Mouse (Mus musculus) limb, embryonic 12.5 days (tissue): Measurements from ENCODE around the gene Eya2. TPM values are rescaled to one million over a fixed set of nuclear protein-coding genes. Genes with fewer than 3 reads are reported as not detected.

Experiments
- ATAC-seq: fragments of 200-750 bp; cut with Nextera tagmentation; 2 replicates; pipeline ENCODE4 v1.8.0; 2017; ENCODE audit warnings: low read depth, moderate TSS enrichment; ENCODE audit not compliant: insufficient number of reproducible peaks, insufficient read depth, low FRiP score, low TSS enrichment
- H3K27ac ChIP-seq: fragments of 300-500 bp; sonication (generic); 2 replicates; pipeline ENCODE4 v1.5.1; 2016; ENCODE audit warnings: mild to moderate bottlenecking, moderate library complexity
- H3K27me3 ChIP-seq: fragments of 300-500 bp; sonication (generic); 2 replicates; pipeline ENCODE4 v1.6.1; 2016; ENCODE audit warnings: mild to moderate bottlenecking, moderate library complexity
- H3K36me3 ChIP-seq: fragments of 300-500 bp; sonication (generic); 2 replicates; pipeline ENCODE4 v1.6.1; 2016; ENCODE audit warnings: mild to moderate bottlenecking, moderate library complexity
- H3K4me1 ChIP-seq: fragments of 300-500 bp; sonication (generic); replicated peaks from 2 replicates; pipeline ENCODE4 v1.6.1; 2016
- H3K4me2 ChIP-seq: fragments of 300-500 bp; sonication (generic); 2 replicates; pipeline ENCODE4 v1.6.1; 2016; ENCODE audit warnings: mild to moderate bottlenecking, moderate library complexity
- H3K4me3 ChIP-seq: fragments of 300-500 bp; sonication (generic); replicated peaks from 2 replicates; pipeline ENCODE4 v1.5.1; 2016; ENCODE audit warnings: mild to moderate bottlenecking
- H3K9ac ChIP-seq: fragments of 300-500 bp; sonication (generic); replicated peaks from 2 replicates; pipeline ENCODE4 v1.6.1; 2016; ENCODE audit warnings: mild to moderate bottlenecking, moderate library complexity
- H3K9me3 ChIP-seq: fragments of 300-500 bp; sonication (generic); 2 replicates; pipeline ENCODE4 v1.6.1; 2016; ENCODE audit warnings: mild to moderate bottlenecking, moderate library complexity
- WGBS: fragments of 180-500 bp; shearing (Covaris S2); methylation state at CpG from one replicate; pipeline ENCODE4 v1.1.7; 2016; 5-methylcytosine and 5-hydroxymethylcytosine counted together
- polyA plus RNA-seq: library from polyadenylated mRNA; unstranded; fragments of >200 nt; fragmentation: Nextera tagmentation; extraction: Ambion mirVana; gene quantifications from 2 replicates; pipeline ENCODE4 v1.2.1, GENCODE M21; 2016

Eya2 gene
- polyA plus RNA-seq, 1 experiment from 2014 or later, result 9.7 TPM

GRCm38 (mm10) chr2:165745306-165746098 lies 150.7 kb downstream of the Eya2 start:
- no peak for ATAC-seq
- H3K27me3 ChIP-seq, result peaks cover 41% of the 10 kb centered on the region

DNA sequence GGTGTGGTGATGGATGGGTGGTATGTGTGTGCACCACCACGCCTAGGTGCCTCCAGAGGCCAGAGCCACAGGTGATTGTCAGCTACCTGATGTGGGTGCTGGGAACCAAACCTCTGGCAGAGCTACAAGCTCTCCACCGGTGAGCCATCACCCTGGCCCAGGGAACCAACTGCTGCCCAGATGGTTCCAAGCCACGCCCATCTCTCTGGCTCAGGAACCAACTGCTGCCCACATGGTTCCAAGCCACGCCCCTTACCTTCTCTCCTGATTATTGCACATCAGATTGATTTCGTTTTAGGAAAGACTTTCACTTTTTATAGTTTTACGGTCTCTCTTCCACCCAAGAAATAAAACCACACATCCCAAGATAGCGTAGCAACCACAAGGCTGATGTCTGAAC lies 153.1 kb downstream of the Eya2 start:
- H3K27ac ChIP-seq, result no peak overlapping the region
- H3K4me2 ChIP-seq, result 0 out of 2 replicates have a peak overlapping the region, but pooled peaks have one; percentile 8
- H3K9ac ChIP-seq, result no peak overlapping the region
- no peak overlapping the region for H3K4me3 ChIP-seq
- WGBS, result 50% methylated on average over 7 of the region's 7 CpGs
- H3K36me3 ChIP-seq, result no peaks in the 10 kb centered on the region
- ATAC-seq, result no peak
- H3K9me3 ChIP-seq, result no peaks in the 10 kb centered on the region
- peaks cover 32% of the 10 kb centered on the region for H3K27me3 ChIP-seq
- H3K4me1 ChIP-seq, result peaks cover 17% of the 10 kb centered on the region

More at GRCm38 (mm10) chr2:165745306-165746098, 150.7 kb downstream of the Eya2 start:
- H3K9me3 ChIP-seq, result no peaks in the 10 kb centered on the region
- 61% methylated on average over 18 of the region's 18 CpGs for WGBS
- H3K4me2 ChIP-seq, result no peak overlapping the region
- no peak overlapping the region for H3K9ac ChIP-seq
- H3K27ac ChIP-seq, result no peak overlapping the region
- no peak overlapping the region for H3K4me3 ChIP-seq
- H3K36me3 ChIP-seq, result no peaks in the 10 kb centered on the region
- H3K4me1 ChIP-seq, result peaks cover 27% of the 10 kb centered on the region

DNA sequence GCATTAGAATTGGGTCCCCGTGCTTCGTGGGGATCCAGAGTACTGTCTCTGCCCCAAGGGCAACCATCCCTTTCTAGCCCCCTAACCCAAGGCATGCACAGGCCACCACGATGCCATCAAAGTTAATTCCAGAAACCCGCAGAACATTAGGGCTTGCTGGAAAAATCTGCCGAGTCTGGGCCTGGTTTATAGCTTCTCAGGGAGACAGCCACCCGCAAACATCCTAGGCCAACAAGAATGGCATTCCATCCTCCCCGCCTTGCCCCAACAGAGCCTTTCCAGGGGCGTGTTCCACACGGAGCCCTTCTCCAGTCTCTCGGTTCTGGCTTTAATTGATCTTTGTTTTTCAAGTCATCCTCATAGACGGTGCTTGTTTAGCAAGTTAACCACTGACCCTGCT lies 153.6 kb downstream of the Eya2 start:
- H3K9ac ChIP-seq, result no peak overlapping the region
- 0 out of 2 replicates have a peak overlapping the region, but pooled peaks have one; percentile 8 for H3K4me2 ChIP-seq
- WGBS, result 4% methylated on average over 11 of the region's 11 CpGs
- peaks cover 17% of the 10 kb centered on the region for H3K4me1 ChIP-seq
- no peak overlapping the region; the same call in 1 of the 2 replicates for H3K27ac ChIP-seq
- H3K27me3 ChIP-seq, result peaks cover 30% of the 10 kb centered on the region
- no peaks in the 10 kb centered on the region for H3K36me3 ChIP-seq
- H3K4me3 ChIP-seq, result no peak overlapping the region
- ATAC-seq, result no peak
- H3K9me3 ChIP-seq, result no peaks in the 10 kb centered on the region

- Histone ChIP-seq H3K27ac (no peak overlapping the region), H3K4me1 (peaks cover 17% of the 10 kb centered on the region)
- ATAC-seq, result 0 out of 2 replicates have a peak, but pooled peaks have one; percentile 35
These were observed 156.2 kb downstream of the Eya2 start for GRCm38 (mm10) chr2:165751068-165751467.

DNA sequence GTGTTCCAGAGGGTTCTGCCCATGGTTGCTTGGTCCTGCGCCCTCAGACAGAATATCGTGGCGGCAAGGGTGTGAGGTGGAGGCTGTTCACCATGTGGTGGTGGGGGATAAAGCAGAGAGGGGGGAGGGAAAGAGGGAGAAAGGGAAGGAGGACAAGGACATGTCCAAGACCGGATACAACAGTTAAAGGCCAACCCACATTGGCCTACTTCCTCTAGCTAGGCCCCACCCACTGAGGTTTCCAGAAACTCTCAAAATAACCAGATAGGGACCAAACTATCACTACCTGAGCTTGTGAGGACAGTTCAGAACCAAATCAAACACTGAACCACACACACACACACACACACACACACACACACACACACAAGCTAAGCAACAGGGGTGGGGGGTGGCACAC lies 157.9 kb downstream of the Eya2 start:
- peaks cover 12% of the 10 kb centered on the region for H3K27me3 ChIP-seq
- no peak overlapping the region for H3K4me3 ChIP-seq
- H3K4me1 ChIP-seq, result peaks cover 17% of the 10 kb centered on the region
- no peaks in the 10 kb centered on the region for H3K9me3 ChIP-seq
- no peak overlapping the region for H3K27ac ChIP-seq
- H3K4me2 ChIP-seq, result no peak overlapping the region
- no peak for ATAC-seq
- WGBS, result 83% methylated on average over 4 of the region's 4 CpGs
- H3K36me3 ChIP-seq, result no peaks in the 10 kb centered on the region
- H3K9ac ChIP-seq, result no peak overlapping the region

More at GRCm38 (mm10) chr2:165751068-165751467, 156.2 kb downstream of the Eya2 start:
- H3K9me3 ChIP-seq, result no peaks in the 10 kb centered on the region
- 34% methylated on average over 7 of the region's 7 CpGs for WGBS
- H3K27me3 ChIP-seq, result peaks cover 21% of the 10 kb centered on the region
- H3K36me3 ChIP-seq, result no peaks in the 10 kb centered on the region
- H3K4me3 ChIP-seq, result no peak overlapping the region
- no peak overlapping the region for H3K9ac ChIP-seq
- H3K4me2 ChIP-seq, result no peak overlapping the region

DNA sequence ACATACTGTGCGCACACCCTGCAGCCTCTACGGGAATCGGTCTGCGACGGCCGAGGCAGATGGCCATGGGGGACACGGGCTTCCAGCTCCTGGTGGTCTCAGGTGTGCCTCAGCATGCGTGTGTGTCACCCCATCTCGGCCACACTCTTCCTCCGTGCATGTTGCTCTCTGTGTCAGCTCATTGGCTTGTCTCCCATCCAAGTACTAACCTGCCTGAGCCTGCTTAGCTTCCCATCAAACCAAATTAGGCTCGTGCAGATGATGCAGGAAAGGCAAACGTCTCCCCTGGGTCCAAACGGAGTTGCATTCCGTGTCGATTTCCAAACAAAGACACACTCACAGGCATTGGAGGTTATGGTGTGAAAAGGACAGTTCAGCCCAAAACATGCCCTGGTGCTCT lies 163.0 kb downstream of the Eya2 start:
- WGBS, result 77% methylated on average over 15 of the region's 15 CpGs
- no peak for ATAC-seq
- Histone ChIP-seq H3K4me2 (no peak overlapping the region), H3K27ac (no peak overlapping the region), H3K4me3 (no peak overlapping the region), H3K9ac (no peak overlapping the region), H3K9me3 (no peaks in the 10 kb centered on the region), H3K36me3 (no peaks in the 10 kb centered on the region), H3K27me3 (no peaks in the 10 kb centered on the region), H3K4me1 (no peaks in the 10 kb centered on the region)

DNA sequence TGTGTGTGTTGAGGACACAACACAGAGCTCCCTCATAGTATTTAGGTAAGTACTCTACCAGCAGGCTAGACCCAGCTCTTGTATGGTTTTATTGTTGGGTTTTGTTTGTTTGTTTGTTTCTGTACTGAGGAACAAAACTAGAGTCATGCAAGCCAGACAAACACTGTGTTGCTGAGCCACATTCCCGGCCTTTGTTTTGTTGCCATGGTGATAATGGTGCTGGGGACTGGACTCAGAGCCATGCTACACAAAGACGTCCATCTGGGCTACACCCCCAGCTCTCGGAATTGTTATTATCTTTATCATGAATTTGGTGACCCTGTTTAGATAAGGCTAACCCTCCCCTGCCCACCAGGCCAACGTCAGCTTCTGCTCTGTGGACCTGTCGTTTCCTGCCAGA lies 163.7 kb downstream of the Eya2 start:
- no peaks in the 10 kb centered on the region for H3K9me3 ChIP-seq
- no peaks in the 10 kb centered on the region for H3K36me3 ChIP-seq
- ATAC-seq, result no peak
- no peak overlapping the region for H3K9ac ChIP-seq
- no peak overlapping the region for H3K4me3 ChIP-seq
- H3K27me3 ChIP-seq, result no peaks in the 10 kb centered on the region
- no peaks in the 10 kb centered on the region for H3K4me1 ChIP-seq
- H3K4me2 ChIP-seq, result no peak overlapping the region
- no peak overlapping the region for H3K27ac ChIP-seq
- WGBS, result 47% methylated on average over 5 of the region's 5 CpGs

DNA sequence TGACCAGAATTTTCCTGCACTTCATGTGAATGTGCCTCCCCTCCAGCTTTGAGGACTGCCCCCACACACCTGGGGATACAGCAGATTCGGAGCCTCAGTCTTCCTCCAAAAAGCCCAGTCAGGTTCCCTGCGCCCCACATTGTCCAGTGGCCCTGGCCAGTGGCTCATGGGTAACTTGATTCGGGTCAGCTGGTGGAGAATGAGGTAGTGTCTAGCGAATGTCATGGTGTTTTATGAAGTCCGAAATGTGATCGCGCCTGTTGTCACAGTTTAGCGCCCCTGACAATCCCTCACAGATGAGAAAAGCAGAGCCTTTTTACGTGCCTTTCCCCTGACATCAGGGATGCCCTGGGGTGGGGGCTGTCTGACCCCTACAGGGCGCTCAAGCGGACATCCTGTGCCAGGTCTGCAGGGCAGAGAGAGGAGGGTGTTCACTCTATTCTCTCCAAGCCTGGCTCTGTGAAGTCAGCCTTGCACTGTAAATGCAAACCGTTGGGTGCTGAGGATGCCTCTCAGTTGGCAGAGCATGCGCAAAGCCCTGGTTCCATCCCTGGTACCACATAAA lies 164.7 kb downstream of the Eya2 start:
- H3K27ac ChIP-seq, result no peak overlapping the region
- 0 out of 2 replicates have a peak, but pooled peaks have one; percentile 27 for ATAC-seq

DNA sequence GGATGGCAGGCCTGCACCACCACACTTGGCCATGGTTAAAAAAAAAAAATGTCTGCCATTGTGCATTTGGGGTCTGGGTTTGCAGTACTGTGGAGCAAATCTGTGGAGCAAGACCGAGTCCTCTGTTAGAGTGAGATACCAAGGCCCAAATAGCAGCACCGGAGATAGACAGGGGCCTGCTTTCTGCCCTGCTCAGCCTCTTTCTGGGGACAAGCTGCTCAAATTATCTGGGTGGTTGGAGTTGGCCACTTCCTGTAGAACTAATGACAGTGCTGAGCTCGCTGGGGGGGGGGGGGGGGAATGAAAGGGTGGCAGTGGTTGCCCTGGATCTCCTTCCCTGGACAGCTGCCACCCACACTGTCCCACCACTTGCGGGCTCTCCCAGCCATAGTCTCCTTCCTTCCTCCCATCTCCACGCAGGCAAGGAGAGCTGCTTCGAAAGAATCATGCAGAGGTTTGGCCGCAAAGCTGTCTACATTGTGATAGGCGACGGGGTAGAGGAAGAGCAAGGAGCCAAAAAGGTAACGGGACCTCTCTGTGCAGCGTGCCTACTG lies 174.1 kb downstream of the Eya2 start:
- WGBS, result 56% methylated on average over 10 of the region's 11 CpGs
- peaks cover 16% of the 10 kb centered on the region for H3K4me1 ChIP-seq
- peak overlapping the region; percentile 59 for H3K27ac ChIP-seq
- ATAC-seq, result 0 out of 2 replicates have a peak, but pooled peaks have one; percentile 3
- H3K9ac ChIP-seq, result no peak overlapping the region; the same call in 1 of the 2 replicates
- no peak overlapping the region for H3K4me2 ChIP-seq
- no peaks in the 10 kb centered on the region for H3K27me3 ChIP-seq
- no peaks in the 10 kb centered on the region for H3K9me3 ChIP-seq
- H3K4me3 ChIP-seq, result no peak overlapping the region
- H3K36me3 ChIP-seq, result 0 out of 2 replicates have a peak, but pooled peaks cover 4% of the 10 kb centered on the region

More for the DNA sequence above, 164.7 kb downstream of the Eya2 start:
- 78% methylated on average over 13 of the region's 13 CpGs for WGBS
- H3K4me2 ChIP-seq, result no peak overlapping the region
- 0 out of 2 replicates have a peak, but pooled peaks cover 1% of the 10 kb centered on the region for H3K36me3 ChIP-seq
- H3K9me3 ChIP-seq, result no peaks in the 10 kb centered on the region
- no peak overlapping the region for H3K9ac ChIP-seq
- H3K27me3 ChIP-seq, result no peaks in the 10 kb centered on the region
- no peak overlapping the region for H3K4me3 ChIP-seq
- H3K4me1 ChIP-seq, result no peaks in the 10 kb centered on the region

GRCm38 (mm10) chr2:165769375-165769948 lies 174.6 kb downstream of the Eya2 start:
- peaks cover 16% of the 10 kb centered on the region for H3K4me1 ChIP-seq
- H3K36me3 ChIP-seq, result 0 out of 2 replicates have a peak, but pooled peaks cover 3% of the 10 kb centered on the region
- 30% methylated on average over 10 of the region's 10 CpGs for WGBS
- H3K27me3 ChIP-seq, result no peaks in the 10 kb centered on the region
- H3K27ac ChIP-seq, result peak overlapping the region; percentile 59
- H3K4me3 ChIP-seq, result no peak overlapping the region
- H3K4me2 ChIP-seq, result no peak overlapping the region
- H3K9ac ChIP-seq, result no peak overlapping the region
- ATAC-seq, result peak; percentile 14
- H3K9me3 ChIP-seq, result peaks cover 3% of the 10 kb centered on the region; the same call in 1 of the 2 replicates

DNA sequence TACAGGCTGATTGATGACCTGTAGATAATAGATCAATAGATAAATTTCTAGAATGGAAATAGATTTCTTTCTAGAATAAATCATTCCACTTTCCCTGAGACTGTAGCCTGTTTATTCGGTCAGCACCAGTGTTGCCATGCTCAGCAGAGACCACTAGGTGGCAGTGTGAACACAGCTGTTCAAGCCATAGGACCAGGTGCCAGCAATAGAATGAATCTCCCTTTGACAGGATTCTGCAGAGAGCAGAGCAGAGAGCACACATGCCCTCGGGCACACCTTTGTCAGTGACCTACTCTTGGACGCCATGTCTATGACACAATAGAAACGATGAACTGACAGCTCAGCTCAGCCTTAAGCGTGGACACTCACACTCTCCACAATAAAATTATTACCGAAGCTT lies 184.1 kb downstream of the Eya2 start:
- ATAC-seq, result no peak
- Histone ChIP-seq H3K4me2 (no peak overlapping the region), H3K27ac (no peak overlapping the region), H3K9me3 (peaks cover 3% of the 10 kb centered on the region; the same call in 1 of the 2 replicates), H3K27me3 (no peaks in the 10 kb centered on the region), H3K4me1 (peaks cover 9% of the 10 kb centered on the region), H3K9ac (no peak overlapping the region), H3K4me3 (no peak overlapping the region), H3K36me3 (peaks cover 22% of the 10 kb centered on the region)
- 27% methylated on average over 6 of the region's 6 CpGs for WGBS
